Mouse (Mus musculus) midbrain, postnatal 0 days (tissue): Measurements from ENCODE around the gene Lat2. TPM values are rescaled to one million over a fixed set of nuclear protein-coding genes. Genes with fewer than 3 reads are reported as not detected.

Source experiments
- ATAC-seq: fragments of 200-750 bp; cut with Nextera tagmentation; 2 replicates; pipeline ENCODE4 v1.8.0; 2017; ENCODE audit warnings: moderate number of reproducible peaks, mild to moderate bottlenecking, moderate TSS enrichment, moderate library complexity; ENCODE audit not compliant: low FRiP score
- DNase-seq: peaks from one replicate; pipeline ENCODE4 v3.0.0-alpha.2; 2015; ENCODE audit warnings: low spot score
- H3K27ac ChIP-seq: fragments of 300-500 bp; sonication (generic); 2 replicates; pipeline ENCODE4 v1.5.1; 2014; ENCODE audit warnings: low read depth, mild to moderate bottlenecking, low read length, mixed read lengths
- H3K27me3 ChIP-seq: fragments of 300-500 bp; sonication (generic); 2 replicates; pipeline ENCODE4 v1.6.1; 2014; ENCODE audit warnings: low read length, control low read depth, mixed read lengths; ENCODE audit not compliant: insufficient read depth
- H3K36me3 ChIP-seq: fragments of 300-500 bp; sonication (generic); 2 replicates; pipeline ENCODE4 v1.6.1; 2014; ENCODE audit warnings: low read length, control low read depth, mixed read lengths; ENCODE audit not compliant: insufficient read depth
- H3K4me1 ChIP-seq: fragments of 300-500 bp; sonication (generic); 2 replicates; pipeline ENCODE4 v1.6.1; 2014; ENCODE audit warnings: mild to moderate bottlenecking, control low read depth, antibody characterized with exemption, low read length, mixed read lengths; ENCODE audit not compliant: insufficient read depth
- H3K4me2 ChIP-seq: fragments of 300-500 bp; sonication (generic); 2 replicates; pipeline ENCODE4 v1.6.1; 2014; ENCODE audit warnings: low read depth, mild to moderate bottlenecking, low read length, mixed read lengths; ENCODE audit not compliant: poor library complexity, severe bottlenecking
- H3K4me3 ChIP-seq: fragments of 300-500 bp; sonication (generic); 2 replicates; pipeline ENCODE4 v1.5.1; 2014; ENCODE audit warnings: low read depth, mild to moderate bottlenecking, low read length, moderate library complexity
- H3K9ac ChIP-seq: fragments of 300-500 bp; sonication (generic); replicated peaks from 2 replicates; pipeline ENCODE4 v1.6.1; 2014; ENCODE audit warnings: mild to moderate bottlenecking, low read length, moderate library complexity, mixed read lengths; ENCODE audit not compliant: poor library complexity, severe bottlenecking
- H3K9me3 ChIP-seq: fragments of 300-500 bp; sonication (generic); 2 replicates; pipeline ENCODE4 v1.6.1; 2016; ENCODE audit warnings: low read length, control low read depth
- CTCF ChIP-seq: IDR thresholded peaks from 2 replicates; pipeline ENCODE4 v1.5.1; 2016; ENCODE audit warnings: antibody characterized with exemption, mild to moderate bottlenecking
- WGBS: fragments of 180-500 bp; shearing (Covaris S2); extraction: QIAGEN DNeasy Blood & Tissue Kit; methylation state at CpG from one replicate; pipeline ENCODE4 v1.1.7; 2014; 5-methylcytosine and 5-hydroxymethylcytosine counted together
- polyA plus RNA-seq: library from polyadenylated mRNA; unstranded; fragments of >200 nt; fragmentation: Nextera tagmentation; extraction: Ambion mirVana; gene quantifications from 2 replicates; pipeline ENCODE4 v1.2.1, GENCODE M21; 2015
- total RNA-seq: library from RNA; depleted of rRNA; stranded (reverse); fragments of >200 nt; gene quantifications from 2 replicates; pipeline ENCODE4 v1.2.3, GENCODE M21; 2014

Gene Lat2
- total and polyA plus RNA-seq, 2 experiments from 2014 or later = 0.44 to 2.2 TPM

DNA sequence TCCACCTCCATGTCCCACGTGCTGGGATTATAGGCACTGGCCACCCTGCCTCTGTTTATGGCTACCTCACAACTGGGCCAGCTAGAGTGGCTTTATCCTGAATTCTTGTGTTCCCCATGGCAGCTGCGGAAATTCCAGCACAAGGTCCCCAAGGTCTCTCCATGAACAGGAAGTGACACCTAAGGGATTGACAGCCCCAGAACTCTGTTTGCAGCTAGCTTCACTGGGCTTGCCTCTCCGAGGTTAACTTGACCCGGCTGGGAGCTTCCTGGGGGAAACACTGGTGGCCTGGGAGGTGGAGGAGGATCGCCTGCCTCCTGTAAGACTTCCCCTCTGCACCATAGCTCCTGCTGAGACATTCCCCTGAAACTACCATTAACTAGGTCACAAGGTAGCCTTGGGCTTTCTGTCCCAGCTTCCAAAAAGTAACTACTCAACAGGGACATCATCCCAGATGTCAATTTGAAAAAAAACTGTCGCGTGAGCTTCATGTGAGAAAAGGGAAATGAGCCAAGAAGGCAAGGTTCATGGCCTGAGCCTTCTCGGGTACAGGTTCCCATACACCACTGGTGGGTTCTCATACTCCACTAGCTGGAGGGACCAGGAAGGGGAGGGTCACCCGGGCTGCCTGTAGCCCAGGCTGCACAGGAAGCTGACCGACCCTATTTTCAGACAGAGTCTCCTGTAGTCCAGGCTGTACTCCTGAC lies 42.2 kb downstream of the Lat2 start:
- Histone ChIP-seq H3K9ac (no peak overlapping the region), H3K4me3 (peak overlapping the region; percentile 48), H3K4me1 (0 out of 2 replicates have a peak, but pooled peaks cover 3% of the 10 kb centered on the region), H3K4me2 (peak overlapping the region; percentile 90), H3K27ac (no peak overlapping the region), H3K9me3 (no peaks in the 10 kb centered on the region), H3K27me3 (no peaks in the 10 kb centered on the region), H3K36me3 (no peaks in the 10 kb centered on the region)
- WGBS = 48% methylated on average over 10 of the region's 10 CpGs
- no peak for TF ChIP-seq CTCF
- DNase-seq (no peak), ATAC-seq (no peak)

DNA sequence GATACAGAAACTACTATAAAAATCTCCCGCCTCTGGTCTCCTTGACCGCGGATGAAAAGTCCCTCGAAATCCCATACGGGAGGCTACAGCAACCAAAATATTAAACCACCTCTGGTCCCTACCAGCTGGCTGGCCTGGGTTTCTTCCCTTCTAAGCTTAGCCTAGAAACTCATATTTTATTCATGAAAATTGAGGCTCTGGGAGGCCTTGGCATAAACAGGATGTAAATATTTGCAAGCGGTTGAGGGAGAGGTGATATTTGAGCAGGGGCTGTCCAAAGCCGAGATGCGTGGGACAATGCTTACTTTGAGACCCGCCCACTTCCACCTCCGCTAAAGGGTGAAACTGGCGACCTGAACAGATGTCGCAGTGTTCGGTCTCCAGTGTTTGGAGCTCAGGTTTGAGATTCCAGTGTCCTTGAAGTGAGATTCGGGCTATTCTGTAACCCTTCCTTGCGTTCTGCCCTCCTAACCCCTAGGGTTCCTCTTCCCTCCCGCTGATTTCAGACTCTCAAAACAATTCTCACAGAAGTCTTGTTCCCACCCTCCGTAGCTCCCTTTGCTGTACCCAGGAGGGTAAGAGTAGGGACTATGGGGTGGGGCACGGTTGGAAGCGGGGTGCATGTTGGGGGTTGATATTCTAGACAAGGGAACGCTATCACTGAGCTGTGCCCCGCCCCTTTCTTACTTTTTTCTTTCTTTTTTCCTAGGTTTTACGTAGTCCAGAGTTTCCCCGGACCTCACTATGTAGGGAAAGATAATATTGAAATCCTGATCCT lies 42.9 kb downstream of the Lat2 start:
- Histone ChIP-seq H3K9me3 (no peaks in the 10 kb centered on the region), H3K4me1 (0 out of 2 replicates have a peak, but pooled peaks cover 3% of the 10 kb centered on the region), H3K27me3 (no peaks in the 10 kb centered on the region), H3K4me3 (peak overlapping the region; percentile 48), H3K4me2 (peak overlapping the region; percentile 90), H3K9ac (peak overlapping the region; percentile 47), H3K36me3 (no peaks in the 10 kb centered on the region), H3K27ac (0 out of 2 replicates have a peak overlapping the region, but pooled peaks have one; percentile 57)
- DNase-seq (peak; percentile 87), ATAC-seq (peak; percentile 63)
- TF ChIP-seq CTCF = no peak
- 1% methylated on average over 23 of the region's 23 CpGs for WGBS

DNA sequence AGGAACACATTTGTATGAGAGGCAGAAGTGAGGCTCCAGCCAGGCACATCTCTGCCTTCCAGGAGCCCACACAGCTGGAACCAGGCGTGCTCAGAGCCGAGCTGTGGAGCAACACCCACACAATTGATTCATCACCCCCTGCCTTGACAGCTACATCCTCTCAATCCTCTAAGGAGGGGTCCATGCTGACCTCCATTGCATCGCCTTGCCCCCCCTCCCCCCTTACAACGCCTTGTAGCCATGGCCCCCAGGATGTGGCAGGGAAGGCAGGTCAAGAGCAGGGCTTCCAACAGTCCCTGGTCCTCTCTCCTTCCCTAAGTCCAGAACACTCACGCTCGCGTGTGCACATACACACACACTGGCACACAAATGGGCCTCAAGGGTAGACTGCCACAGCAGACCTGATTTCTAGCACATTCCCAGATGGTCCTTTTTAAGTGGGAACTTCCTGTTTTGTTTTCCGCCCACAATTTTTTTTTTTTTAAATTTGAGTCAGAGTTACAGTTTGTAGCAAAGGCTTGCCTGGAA lies 45.8 kb downstream of the Lat2 start:
- no peak for TF ChIP-seq CTCF
- H3K27ac ChIP-seq = no peak overlapping the region
- H3K4me2 ChIP-seq = no peak overlapping the region
- ATAC-seq = no peak
- WGBS = 58% methylated on average over 8 of the region's 8 CpGs
- no peak overlapping the region for H3K9ac ChIP-seq
- no peaks in the 10 kb centered on the region for H3K36me3 ChIP-seq
- H3K4me3 ChIP-seq = no peak overlapping the region
- H3K4me1 ChIP-seq = 0 out of 2 replicates have a peak, but pooled peaks cover 3% of the 10 kb centered on the region
- no peak for DNase-seq
- no peaks in the 10 kb centered on the region for H3K27me3 ChIP-seq
- no peaks in the 10 kb centered on the region for H3K9me3 ChIP-seq

DNA sequence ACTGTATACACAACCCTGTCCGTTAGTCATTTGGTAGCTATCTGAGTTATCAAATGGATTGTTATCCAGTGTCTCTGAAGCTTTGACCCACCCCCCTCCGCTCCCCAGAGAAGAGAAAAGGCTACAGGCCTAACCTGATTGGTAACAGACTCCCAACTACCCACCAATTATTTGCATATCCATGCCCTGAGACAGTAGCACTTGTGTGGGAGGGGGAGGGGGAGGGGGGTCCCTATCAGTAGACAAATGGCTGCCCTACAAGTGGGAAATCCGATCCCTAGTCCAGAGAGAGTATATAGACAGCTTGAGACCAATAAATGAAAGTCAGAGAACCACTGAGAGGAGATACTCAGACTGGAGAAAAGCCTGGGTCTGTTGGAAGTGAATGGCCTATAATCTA lies 46.8 kb downstream of the Lat2 start:
- no peaks in the 10 kb centered on the region for H3K9me3 ChIP-seq
- no peak for TF ChIP-seq CTCF
- no peak overlapping the region for H3K4me3 ChIP-seq
- H3K4me2 ChIP-seq = no peak overlapping the region
- no peaks in the 10 kb centered on the region for H3K36me3 ChIP-seq
- H3K4me1 ChIP-seq = 0 out of 2 replicates have a peak, but pooled peaks cover 3% of the 10 kb centered on the region
- DNase-seq (no peak), ATAC-seq (no peak)
- no peak overlapping the region for H3K9ac ChIP-seq
- H3K27ac ChIP-seq = no peak overlapping the region
- no peaks in the 10 kb centered on the region for H3K27me3 ChIP-seq
- WGBS = 61% methylated on average over 3 of the region's 3 CpGs

DNA sequence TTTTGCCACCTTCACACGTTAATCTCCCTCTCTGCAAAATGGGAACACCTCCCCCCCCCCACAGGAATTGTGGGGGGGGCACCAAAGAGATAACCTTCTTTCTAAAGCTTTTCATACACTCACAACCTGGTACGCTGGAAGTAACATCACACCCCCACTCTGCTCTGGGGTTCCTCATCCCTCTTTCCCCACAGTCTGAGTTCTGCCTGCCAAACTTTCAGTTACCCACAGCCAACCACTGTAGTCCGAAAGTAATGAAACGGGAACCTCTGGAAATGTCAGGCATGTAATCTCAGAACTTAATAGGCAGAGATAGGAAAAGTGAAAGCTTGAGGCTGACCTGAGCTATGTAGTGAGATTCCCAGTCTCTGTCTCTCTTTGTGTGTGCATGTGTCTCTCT lies 47.4 kb downstream of the Lat2 start:
- Histone ChIP-seq H3K4me2 (no peak overlapping the region), H3K4me3 (no peak overlapping the region), H3K4me1 (no peaks in the 10 kb centered on the region), H3K36me3 (no peaks in the 10 kb centered on the region), H3K27me3 (no peaks in the 10 kb centered on the region), H3K9me3 (no peaks in the 10 kb centered on the region), H3K9ac (no peak overlapping the region), H3K27ac (no peak overlapping the region)
- 92% methylated on average over 4 of the region's 4 CpGs for WGBS
- no peak for TF ChIP-seq CTCF
- no peak for ATAC-seq
- no peak for DNase-seq

DNA sequence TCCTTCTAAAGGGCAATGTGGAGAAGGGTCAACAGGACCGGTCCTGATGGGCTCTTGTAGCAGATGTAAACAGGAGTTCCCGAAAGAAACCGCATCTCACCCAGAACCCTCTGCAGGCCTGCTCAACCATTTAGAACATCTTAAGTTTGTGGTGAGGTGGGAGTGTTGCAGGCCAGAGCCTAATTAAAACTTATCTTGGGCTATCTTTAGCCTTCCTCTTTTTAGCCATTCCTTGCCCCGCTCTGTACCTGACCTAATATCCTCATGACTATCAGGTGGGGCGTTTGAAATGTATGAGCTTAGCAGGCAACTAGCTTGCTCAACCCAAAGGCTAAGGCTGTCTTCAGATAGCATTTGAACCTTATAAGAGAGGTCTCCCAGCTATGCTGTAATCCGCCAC lies 49.1 kb downstream of the Lat2 start:
- H3K9ac ChIP-seq = no peak overlapping the region
- H3K4me2 ChIP-seq = no peak overlapping the region
- DNase-seq (no peak), ATAC-seq (no peak)
- no peak for TF ChIP-seq CTCF
- H3K4me1 ChIP-seq = no peaks in the 10 kb centered on the region
- WGBS = 93% methylated on average over 6 of the region's 6 CpGs
- H3K27me3 ChIP-seq = no peaks in the 10 kb centered on the region
- no peaks in the 10 kb centered on the region for H3K9me3 ChIP-seq
- H3K36me3 ChIP-seq = no peaks in the 10 kb centered on the region
- no peak overlapping the region for H3K27ac ChIP-seq
- H3K4me3 ChIP-seq = no peak overlapping the region
